In genomic region chr11:8445915-8446356, GRCm38 (mm10) we compare ENCODE assay signal across 9 mouse cellular contexts.
DNase-seq lines count a peak whose midpoint lies in the region; ATAC-seq and TF ChIP-seq lines count a peak whose summit lies in the region.
"Had no signal": no experiment of that assay in that cellular context is flagged by ENCODE, and none has a peak within 500 bp of the region (broad histone marks: within the 10 kb centered on the region; RNA-seq: fewer than 3 reads in every experiment).

No protein-coding gene starts in this region.

- WGBS in cerebellum, adult 2 months: 23% methylated on average over 8 of the region's 8 CpGs
- WGBS in kidney, embryonic 14.5 days: 66% methylated on average over 8 of the region's 8 CpGs
- 26% methylated on average over 8 of the region's 8 CpGs for WGBS in limb, embryonic 15.5 days

- TF ChIP-seq CTCF in cerebellum, adult 2 months (IDR thresholded peaks at IDR 0.05; ENCODE audit: borderline replicate concordance, insufficient read depth, low read depth, low read length): no peak

- no peak for TF ChIP-seq POLR2A in cerebellum, adult 2 months (IDR thresholded peaks at IDR 0.05; ENCODE audit: borderline replicate concordance, insufficient read depth, low read length)

- peak; percentile 22; the same call in 1 of the 2 replicates for ATAC-seq in kidney, embryonic 14.5 days (ENCODE audit: low FRiP score, low TSS enrichment)
- peak; percentile 19; the same call in 1 of the 2 replicates for ATAC-seq in limb, embryonic 15.5 days (ENCODE audit: insufficient number of reproducible peaks, low FRiP score, low TSS enrichment, low read depth)

- H3K4me3 ChIP-seq in cerebellum, adult 2 months (replicated peaks; ENCODE audit: insufficient read depth, low read depth, low read length): no peak overlapping the region
- no peak overlapping the region for H3K4me3 ChIP-seq in kidney, embryonic 14.5 days (ENCODE audit: low read length)
- H3K4me3 ChIP-seq in limb, embryonic 15.5 days: no peak overlapping the region
- H3K4me3 ChIP-seq: liver, embryonic 15.5 days had no signal

- no peak overlapping the region for H3K4me2 ChIP-seq in kidney, embryonic 14.5 days (replicated peaks; ENCODE audit: low read depth, low read length)
- no peak overlapping the region for H3K4me2 ChIP-seq in limb, embryonic 15.5 days
- H3K4me2 ChIP-seq: liver, embryonic 15.5 days had no signal

- DNase-seq in layer of hippocampus, adult 11-12 months (ENCODE audit: low spot score): peak; percentile 85
- no peak for DNase-seq in layer of hippocampus, adult 9-10 months (ENCODE audit: low spot score)
- peak; percentile 47 to 66 for DNase-seq in cerebellum, adult 2 months
- DNase-seq in gastrocnemius, postnatal 4 days (ENCODE audit: low spot score in 2 of 2): peak; percentile 40 to 76
- DNase-seq in right cerebral cortex, postnatal 14 days: peak; percentile 75
- no peak for DNase-seq in embryo, embryonic 11 days

- no peak overlapping the region for H3K9ac ChIP-seq in kidney, embryonic 14.5 days (ENCODE audit: low read depth, low read length)
- H3K9ac ChIP-seq in limb, embryonic 15.5 days: no peak overlapping the region
- H3K9ac ChIP-seq: liver, embryonic 15.5 days had no signal

- peaks cover 77% of the 10 kb centered on the region for H3K36me3 ChIP-seq in kidney, embryonic 14.5 days (ENCODE audit: control insufficient read depth, insufficient read depth, low read length)
- H3K36me3 ChIP-seq in limb, embryonic 15.5 days: peaks cover 75% of the 10 kb centered on the region

- H3K9me3 ChIP-seq in kidney, embryonic 14.5 days (ENCODE audit: control insufficient read depth, low read length): no peaks in the 10 kb centered on the region
- no peaks in the 10 kb centered on the region for H3K9me3 ChIP-seq in limb, embryonic 15.5 days
- H3K9me3 ChIP-seq: liver, embryonic 15.5 days had no signal

- no peaks in the 10 kb centered on the region for H3K27me3 ChIP-seq in cerebellum, adult 2 months (ENCODE audit: control insufficient read depth, insufficient read depth, low read length)
- H3K27me3 ChIP-seq in kidney, embryonic 14.5 days (ENCODE audit: control insufficient read depth, insufficient read depth, low read length): no peaks in the 10 kb centered on the region
- no peaks in the 10 kb centered on the region for H3K27me3 ChIP-seq in limb, embryonic 15.5 days
- H3K27me3 ChIP-seq: liver, embryonic 15.5 days had no signal

- H3K27ac ChIP-seq in cerebellum, adult 2 months (ENCODE audit: insufficient read depth, low read length): no peak overlapping the region; the same call in 1 of the 2 replicates
- no peak overlapping the region for H3K27ac ChIP-seq in kidney, embryonic 14.5 days (ENCODE audit: low read depth, low read length)
- H3K27ac ChIP-seq in limb, embryonic 15.5 days: peak overlapping the region; percentile 80
- H3K27ac ChIP-seq: liver, embryonic 15.5 days had no signal

- no peaks in the 10 kb centered on the region for H3K4me1 ChIP-seq in cerebellum, adult 2 months (ENCODE audit: control insufficient read depth, insufficient read depth, low read length)
- no peaks in the 10 kb centered on the region for H3K4me1 ChIP-seq in kidney, embryonic 14.5 days (ENCODE audit: control insufficient read depth, insufficient read depth, low read length)
- peaks cover 25% of the 10 kb centered on the region for H3K4me1 ChIP-seq in limb, embryonic 15.5 days
- H3K4me1 ChIP-seq: liver, embryonic 15.5 days had no signal

Comparison
In these comparisons a context has a peak if more than half of its experiments do, and no peak if none do; other contexts are left out.
1. DNase-seq: peak in layer of hippocampus, adult 11-12 months (single experiment), cerebellum, adult 2 months (2 of 2), gastrocnemius, postnatal 4 days (2 of 2) and right cerebral cortex, postnatal 14 days (single experiment); none in layer of hippocampus, adult 9-10 months (single experiment) and embryo, embryonic 11 days (single experiment).